Mouse (Mus musculus) thymus, adult 2 months (tissue): ENCODE results near the gene Tescl. TPM values are rescaled to one million over a fixed set of nuclear protein-coding genes. Genes with fewer than 3 reads are reported as not detected.

Experiments
- DNase-seq: peaks from one replicate; pipeline ENCODE4 v3.0.0; 2021
- H3K27ac ChIP-seq: fragments of 200-500 bp; 2 replicates; pipeline ENCODE4 v1.5.1; 2012; ENCODE audit warnings: low read length, control low read depth; ENCODE audit not compliant: control insufficient read depth, insufficient read depth
- H3K27me3 ChIP-seq: fragments of 200-500 bp; 2 replicates; pipeline ENCODE4 v1.6.1; 2012; ENCODE audit warnings: mild to moderate bottlenecking, low read length, moderate library complexity, mixed read lengths; ENCODE audit not compliant: control insufficient read depth, insufficient read depth
- H3K36me3 ChIP-seq: fragments of 200-500 bp; 2 replicates; pipeline ENCODE4 v1.6.1; 2012; ENCODE audit warnings: mild to moderate bottlenecking, low read length, moderate library complexity; ENCODE audit not compliant: control insufficient read depth, insufficient read depth
- H3K4me1 ChIP-seq: fragments of 200-500 bp; replicated peaks from 2 replicates; pipeline ENCODE4 v1.6.1; 2012; ENCODE audit warnings: low read length; ENCODE audit not compliant: control insufficient read depth, insufficient read depth
- H3K4me3 ChIP-seq: fragments of 200-500 bp; 2 replicates; pipeline ENCODE4 v1.5.1; 2012; ENCODE audit warnings: mild to moderate bottlenecking, low read length, control low read depth, moderate library complexity; ENCODE audit not compliant: control insufficient read depth, insufficient read depth
- CTCF ChIP-seq: fragments of 200-500 bp; IDR thresholded peaks from 2 replicates; pipeline ENCODE4 v1.5.1; 2012; ENCODE audit warnings: mild to moderate bottlenecking, control low read depth, low read length, moderate library complexity, borderline replicate concordance; ENCODE audit not compliant: control insufficient read depth, poor library complexity, insufficient read depth; ENCODE audit errors: extremely low read depth
- POLR2A ChIP-seq: fragments of 200-500 bp; IDR thresholded peaks from 2 replicates; pipeline ENCODE4 v1.6.1; 2012; ENCODE audit warnings: mild to moderate bottlenecking, low read length, control low read depth, moderate library complexity; ENCODE audit not compliant: control insufficient read depth, poor library complexity, insufficient read depth; ENCODE audit errors: extremely low read depth
- WGBS: fragments of 180-500 bp; shearing (Covaris S2); methylation state at CpG from one replicate; pipeline ENCODE4 v1.1.7; 2018; 5-methylcytosine and 5-hydroxymethylcytosine counted together
- polyA plus RNA-seq: library from polyadenylated mRNA; depleted of rRNA; stranded (reverse); fragments of >200 nt; gene quantifications from 2 replicates; pipeline ENCODE4 v1.2.3, GENCODE M21; 2012; rRNA removed

The Tescl gene
- polyA plus RNA-seq: 0.12 TPM in 1 of 2 replicates, not detected in the other

DNA sequence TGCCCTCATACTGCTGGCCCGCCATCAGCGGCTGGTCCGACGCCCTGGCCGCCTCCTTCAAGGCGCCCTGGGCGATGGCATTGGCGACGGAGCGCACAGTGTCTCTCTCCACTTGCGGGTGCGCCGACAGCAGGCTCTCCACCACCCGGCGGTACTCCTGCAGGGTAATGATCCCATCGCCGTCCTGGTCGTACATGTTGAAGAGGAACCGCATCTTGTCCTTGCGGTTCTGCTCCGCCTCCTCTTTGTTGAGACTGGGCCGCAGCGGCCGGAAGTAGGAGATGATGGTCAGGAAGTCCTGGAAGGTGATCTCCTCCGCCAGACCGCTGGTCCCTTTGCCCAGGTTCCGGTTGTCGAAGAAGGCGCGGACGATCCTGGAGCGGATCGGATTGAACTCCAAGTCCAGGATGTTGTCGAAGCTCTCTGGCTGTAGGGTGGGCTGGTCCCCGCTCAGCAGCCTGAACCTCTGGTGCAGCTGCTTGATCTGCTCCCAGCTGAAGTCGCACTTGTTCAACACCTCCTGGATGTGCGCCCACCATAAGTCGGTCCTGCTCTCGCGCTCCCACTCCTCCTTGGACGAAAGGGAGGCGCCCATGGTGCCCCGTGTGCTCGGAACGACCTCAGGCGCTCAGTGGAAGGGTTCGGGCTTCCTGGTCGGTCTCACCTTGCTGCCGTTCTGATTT, at the start of gene Tescl:
Gene Tescl (minus strand): TSS at position 633 of the 683 bp plus-strand sequence.
- Histone ChIP-seq H3K27me3 (peaks cover 3% of the 10 kb centered on the region; the same call in 1 of the 2 replicates), H3K4me3 (no peak within 1 kb of the TSS), H3K27ac (no peak within 1 kb of the TSS), H3K36me3 (no peaks in the 10 kb centered on the region), H3K4me1 (no peaks in the 10 kb centered on the region)
- no peak for TF ChIP-seq CTCF
- no peak for TF ChIP-seq POLR2A
- no peak for DNase-seq
- WGBS: 46% methylated on average over 49 of the region's 49 CpGs

DNA sequence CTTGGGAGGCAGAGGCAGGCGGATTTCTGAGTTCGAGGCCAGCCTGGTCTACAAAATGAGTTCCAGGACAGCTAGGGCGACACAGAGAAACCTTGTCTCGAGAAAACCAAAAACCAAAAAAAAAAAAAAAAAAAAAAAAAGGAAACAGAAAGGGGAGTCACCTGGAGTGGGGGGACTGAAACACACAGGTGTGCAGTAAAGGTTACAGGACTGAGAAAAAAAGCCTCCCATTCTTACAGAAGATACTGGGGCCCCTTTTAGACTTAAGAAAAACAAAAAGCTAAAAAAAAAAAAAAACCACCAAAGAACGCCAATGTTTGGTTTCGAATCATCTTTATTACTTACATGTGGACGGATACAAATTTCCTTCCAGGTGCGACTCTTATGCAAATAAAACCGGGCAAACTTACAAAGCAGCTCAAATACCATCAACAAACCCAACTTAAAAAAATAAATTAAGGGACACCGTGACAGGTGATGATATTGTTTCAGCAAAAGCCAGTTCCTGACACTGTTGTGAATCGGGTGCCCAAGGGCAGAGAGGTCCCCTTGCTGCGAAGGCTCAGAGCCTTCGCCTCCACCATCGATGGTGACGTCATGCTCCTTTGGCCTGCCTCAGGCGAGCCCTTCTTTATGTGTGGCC, 49.1 kb upstream of the Tescl start:
- no peak for DNase-seq
- TF ChIP-seq CTCF (no peak), POLR2A (no peak)

DNA sequence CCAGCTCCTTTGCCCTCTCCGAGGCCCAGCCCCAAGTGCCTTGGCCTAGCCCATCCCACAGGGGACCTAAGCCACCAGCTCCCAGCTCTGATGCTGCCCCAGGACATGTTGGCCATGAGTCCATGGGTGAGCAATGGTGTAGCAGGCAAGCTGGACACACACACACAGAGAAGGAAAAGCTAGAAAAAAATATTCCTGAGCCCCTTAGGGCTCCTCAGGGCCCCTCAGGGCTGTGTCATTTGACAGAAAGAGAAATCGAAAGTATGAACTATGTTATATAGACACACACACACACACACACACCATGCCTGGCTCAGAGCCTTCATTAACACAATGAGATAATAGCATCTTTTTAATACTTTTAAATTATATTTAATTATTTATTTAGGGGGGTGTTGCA, 46.6 kb upstream of the Tescl start:
- no peak for DNase-seq
- WGBS: 29% methylated on average over 2 of the region's 2 CpGs
- H3K4me3 ChIP-seq: 0 out of 2 replicates have a peak overlapping the region, but pooled peaks have one; percentile 2
- H3K36me3 ChIP-seq: peaks cover 71% of the 10 kb centered on the region
- no peaks in the 10 kb centered on the region for H3K27me3 ChIP-seq
- H3K4me1 ChIP-seq: peaks cover 74% of the 10 kb centered on the region
- peak overlapping the region; percentile 98 for H3K27ac ChIP-seq
- TF ChIP-seq CTCF (no peak), POLR2A (no peak)

More for the DNA sequence above, 49.1 kb upstream of the Tescl start:
- H3K4me3 ChIP-seq: no peak overlapping the region
- peak overlapping the region; percentile 32; the same call in 1 of the 2 replicates for H3K27ac ChIP-seq
- peaks cover 67% of the 10 kb centered on the region for H3K36me3 ChIP-seq
- H3K4me1 ChIP-seq: peaks cover 57% of the 10 kb centered on the region
- WGBS: 53% methylated on average over 16 of the region's 16 CpGs
- no peaks in the 10 kb centered on the region for H3K27me3 ChIP-seq

DNA sequence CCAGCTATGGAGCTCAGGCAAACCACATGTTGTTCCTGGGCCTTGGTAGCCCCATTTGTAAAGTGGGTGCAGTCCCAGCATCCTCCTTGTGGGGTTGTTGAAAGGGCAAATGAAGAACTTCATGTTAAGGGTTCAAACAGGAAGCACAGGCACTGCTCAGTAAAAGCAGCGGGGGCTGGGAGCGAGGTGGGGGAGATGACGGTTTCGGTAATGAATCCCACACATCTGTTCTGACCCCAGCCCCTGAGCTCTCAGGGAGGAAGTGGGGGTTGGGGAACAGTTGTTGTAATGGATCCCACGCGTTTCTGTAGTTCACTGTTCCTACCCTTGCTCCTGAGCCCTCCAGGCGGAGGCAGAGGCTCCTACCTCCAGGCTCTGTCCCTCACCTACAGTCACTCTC, 46.2 kb upstream of the Tescl start:
- peak; percentile 85 for DNase-seq
- Histone ChIP-seq H3K4me3 (0 out of 2 replicates have a peak overlapping the region, but pooled peaks have one; percentile 2), H3K27ac (peak overlapping the region; percentile 98), H3K36me3 (peaks cover 66% of the 10 kb centered on the region), H3K4me1 (peaks cover 74% of the 10 kb centered on the region), H3K27me3 (no peaks in the 10 kb centered on the region)
- WGBS: 8% methylated on average over 7 of the region's 7 CpGs
- TF ChIP-seq POLR2A (no peak), CTCF (no peak)

DNA sequence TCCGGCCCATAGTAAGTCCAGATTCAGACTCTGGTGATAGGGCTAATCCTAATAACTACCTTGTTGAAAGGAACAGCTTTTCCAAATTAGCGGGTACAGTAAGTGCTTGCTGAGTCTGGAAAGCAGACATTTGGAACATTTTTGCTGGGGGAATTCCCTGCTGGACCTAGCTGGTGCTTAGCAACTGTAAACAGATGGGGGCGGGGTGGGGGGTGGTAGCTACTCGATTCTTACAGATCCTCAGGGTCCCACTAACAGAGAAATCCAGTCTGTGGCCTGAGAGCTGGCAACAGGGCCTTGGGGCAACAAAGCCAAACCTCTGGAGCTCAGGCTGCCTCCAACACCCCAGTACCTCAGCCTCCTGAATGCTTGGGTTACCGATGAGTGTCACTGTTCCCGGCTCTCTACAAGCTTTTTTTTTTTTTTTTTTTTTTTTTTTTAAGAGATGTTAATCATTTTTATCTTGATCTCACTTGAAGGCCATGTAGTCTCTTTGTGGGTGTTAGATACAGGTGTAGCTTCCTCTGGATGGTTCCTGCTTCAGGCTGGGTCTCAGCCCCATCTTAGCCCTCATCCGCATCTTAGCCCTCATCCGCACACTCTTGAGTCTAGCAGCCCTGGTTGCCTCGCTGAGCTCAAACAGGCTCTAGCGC, 44.4 kb upstream of the Tescl start:
- TF ChIP-seq POLR2A: no peak
- no peak for TF ChIP-seq CTCF
- Histone ChIP-seq H3K36me3 (peaks cover 50% of the 10 kb centered on the region), H3K4me1 (peaks cover 75% of the 10 kb centered on the region), H3K4me3 (peak overlapping the region; percentile 8; the same call in 1 of the 2 replicates), H3K27me3 (no peaks in the 10 kb centered on the region), H3K27ac (peak overlapping the region; percentile 98)
- WGBS: 28% methylated on average over 10 of the region's 10 CpGs
- DNase-seq: peak; percentile 56
